Mouse (Mus musculus) testis, adult 2 months (tissue): Measurements from ENCODE around the gene C530008M17Rik.

Experiments used
- CTCF ChIP-seq: fragments of 200-500 bp; IDR thresholded peaks from 2 replicates; pipeline ENCODE4 v1.5.1; 2012; ENCODE audit warnings: low read depth, mild to moderate bottlenecking, inconsistent platforms, low read length, moderate library complexity; ENCODE audit not compliant: control insufficient read depth, insufficient read depth, insufficient replicate concordance
- POLR2A ChIP-seq: fragments of 200-500 bp; IDR thresholded peaks from 2 replicates; pipeline ENCODE4 v1.6.1; 2012; ENCODE audit warnings: low read depth, mild to moderate bottlenecking, inconsistent platforms, low read length, moderate library complexity; ENCODE audit not compliant: control insufficient read depth

- no peak for TF ChIP-seq POLR2A
- no peak for TF ChIP-seq CTCF
Measured at GRCm38 (mm10) chr5:76719954-76720353, 63.6 kb downstream of the C530008M17Rik start.
